Mouse (Mus musculus) testis, adult 2 months (tissue): Measurements from ENCODE around the gene Rgs16.
A peak's percentile ranks its signal among the peaks of the same experiment; 100 is the strongest.

ENCODE experiments used
- CTCF ChIP-seq: fragments of 200-500 bp; IDR thresholded peaks from 2 replicates; pipeline ENCODE4 v1.5.1; 2012; ENCODE audit warnings: low read depth, mild to moderate bottlenecking, inconsistent platforms, low read length, moderate library complexity; ENCODE audit not compliant: control insufficient read depth, insufficient read depth, insufficient replicate concordance
- POLR2A ChIP-seq: fragments of 200-500 bp; IDR thresholded peaks from 2 replicates; pipeline ENCODE4 v1.6.1; 2012; ENCODE audit warnings: low read depth, mild to moderate bottlenecking, inconsistent platforms, low read length, moderate library complexity; ENCODE audit not compliant: control insufficient read depth

DNA sequence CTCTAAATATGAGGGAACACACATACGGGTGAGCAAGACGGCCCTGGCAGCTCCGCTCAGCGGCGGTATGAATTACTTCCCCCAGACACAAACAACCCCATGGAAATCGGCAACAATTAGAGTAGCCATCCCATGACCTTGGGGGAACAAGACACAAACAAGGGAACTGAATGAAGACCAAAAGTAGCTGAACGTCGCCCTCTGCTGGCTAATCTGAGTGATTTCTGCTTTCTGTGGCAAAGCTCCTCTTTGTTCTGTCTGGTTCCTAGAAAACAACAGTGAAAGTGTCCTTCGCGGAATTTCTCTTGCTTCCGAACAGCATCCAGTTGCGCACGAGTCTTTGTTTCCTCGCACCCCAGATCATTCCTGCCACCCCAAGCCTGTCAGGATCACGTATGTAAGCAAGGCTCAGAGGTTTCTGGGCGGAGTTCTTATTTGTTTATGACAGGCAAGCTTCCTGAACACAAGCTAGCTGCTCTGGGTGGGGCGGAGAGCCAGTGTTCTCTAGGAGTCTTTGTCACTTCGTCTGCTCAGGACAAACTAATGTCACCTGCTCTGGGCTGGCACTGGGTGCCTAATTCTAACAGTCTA, 9.2 kb downstream of the Rgs16 start, which contains the start of gene Rnasel:
- peak; percentile 39; the same call in 1 of the 2 replicates for TF ChIP-seq CTCF
- no peak for TF ChIP-seq POLR2A
